Mouse (Mus musculus): ENCODE measurements at regions not wholly inside any gene's neighbourhood (a gene's known extent, or its start where the extent isn't known, plus 50 kb on each side); places are given as distances from the start of the nearest gene placed in this dataset.

DNA sequence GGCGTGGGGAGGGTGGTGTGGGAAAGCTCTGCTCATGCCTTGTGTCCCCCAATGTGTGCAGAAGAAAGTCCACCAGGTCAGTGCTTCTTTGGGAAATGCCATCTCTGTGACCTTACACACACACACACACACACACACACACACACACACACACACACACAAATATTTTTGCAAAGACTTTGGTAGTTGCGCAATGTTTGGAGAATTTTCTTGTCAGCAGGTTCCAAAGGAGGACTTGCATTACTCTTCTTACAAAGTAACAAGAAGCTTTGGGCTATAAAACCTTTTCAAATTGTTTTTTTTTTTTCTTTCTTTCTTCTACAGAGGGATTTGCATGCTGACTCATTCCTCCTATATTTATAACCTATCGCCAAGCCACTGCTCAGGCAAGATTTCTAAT is 59.1 kb upstream of the Npvf start:
- DNase-seq (ENCODE audit: low read depth): no peak

DNA sequence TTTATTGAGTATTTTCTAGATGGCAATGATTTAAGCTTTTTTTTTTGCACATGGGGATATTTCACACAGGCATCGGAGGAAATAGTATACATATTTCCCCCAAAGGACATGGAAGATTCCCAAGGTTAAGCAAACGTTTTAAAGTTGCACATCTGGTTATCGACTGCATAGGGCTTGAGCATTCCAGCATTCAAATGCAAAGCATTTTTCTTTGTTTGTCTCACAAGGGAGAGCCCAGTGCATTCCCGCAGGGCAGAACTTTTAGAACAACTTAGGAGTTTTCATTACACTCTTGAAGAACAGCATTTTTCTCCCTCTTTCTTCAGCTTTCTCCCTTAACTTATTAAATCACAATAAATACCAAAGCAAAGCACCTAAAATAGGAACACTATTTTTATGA is 64.4 kb upstream of the Npvf start:
- DNase-seq (ENCODE audit: low read depth): no peak

DNA sequence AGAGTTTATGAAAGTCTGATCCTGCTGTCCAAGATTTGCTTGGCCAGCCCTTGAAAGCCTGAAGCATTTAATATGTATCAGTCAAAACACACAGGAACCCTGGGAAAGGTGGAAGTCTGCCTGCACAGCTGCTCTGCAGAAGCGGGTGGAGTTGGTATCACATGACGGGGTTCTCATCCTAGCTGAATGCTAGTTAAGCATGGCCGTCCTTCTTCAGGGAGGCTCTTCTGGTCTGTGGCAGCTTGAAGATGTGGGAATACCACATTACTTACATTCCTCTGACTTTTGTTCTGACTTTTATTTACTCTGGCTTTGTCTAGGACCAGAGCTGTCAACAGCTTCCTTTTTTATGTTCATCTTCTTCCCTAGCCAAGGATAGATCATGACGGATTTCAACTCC is 66.1 kb upstream of the Npvf start:
- DNase-seq (ENCODE audit: low read depth): no peak

DNA sequence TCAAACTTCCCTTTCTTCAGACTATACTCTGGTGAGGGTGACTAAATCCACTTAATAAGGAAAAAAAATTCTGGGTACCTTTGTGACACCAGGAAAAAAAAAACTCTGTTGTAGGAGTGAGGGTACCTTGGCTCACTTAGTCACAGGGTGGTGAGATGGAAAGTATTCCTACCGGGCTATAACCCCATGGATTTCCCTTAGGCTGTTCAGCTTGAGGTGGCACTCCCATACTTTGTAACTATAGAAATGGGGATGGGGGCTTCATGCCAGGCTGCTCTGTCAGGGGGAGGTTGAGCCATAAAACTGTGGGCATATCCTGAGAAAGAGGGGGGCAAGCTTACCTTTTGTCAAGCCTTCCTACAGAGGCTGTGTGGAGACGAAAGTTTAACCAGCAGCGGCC is 71.4 kb upstream of the Npvf start:
- no peak for DNase-seq (ENCODE audit: low read depth)

DNA sequence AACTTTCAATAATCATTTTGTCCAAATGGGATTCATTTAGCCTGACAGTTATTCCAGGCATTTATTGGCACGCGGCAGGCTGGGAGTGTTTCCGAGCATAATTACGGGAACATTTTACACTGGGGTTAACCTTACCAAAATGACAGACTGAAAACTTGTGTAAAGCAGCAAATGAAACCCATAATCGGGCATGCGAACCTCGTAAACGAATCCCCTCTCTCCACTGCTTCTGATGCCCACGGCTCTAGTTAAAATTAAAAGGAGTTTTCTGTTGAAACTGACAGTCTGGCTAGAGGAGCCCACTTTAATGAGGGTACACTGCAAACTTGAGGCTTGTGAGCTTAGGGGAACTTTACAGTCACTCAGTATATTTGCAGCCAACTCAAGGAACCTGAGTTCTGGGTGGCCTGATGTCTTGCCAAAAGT is 71.9 kb upstream of the Npvf start:
- DNase-seq (ENCODE audit: low read depth): no peak

DNA sequence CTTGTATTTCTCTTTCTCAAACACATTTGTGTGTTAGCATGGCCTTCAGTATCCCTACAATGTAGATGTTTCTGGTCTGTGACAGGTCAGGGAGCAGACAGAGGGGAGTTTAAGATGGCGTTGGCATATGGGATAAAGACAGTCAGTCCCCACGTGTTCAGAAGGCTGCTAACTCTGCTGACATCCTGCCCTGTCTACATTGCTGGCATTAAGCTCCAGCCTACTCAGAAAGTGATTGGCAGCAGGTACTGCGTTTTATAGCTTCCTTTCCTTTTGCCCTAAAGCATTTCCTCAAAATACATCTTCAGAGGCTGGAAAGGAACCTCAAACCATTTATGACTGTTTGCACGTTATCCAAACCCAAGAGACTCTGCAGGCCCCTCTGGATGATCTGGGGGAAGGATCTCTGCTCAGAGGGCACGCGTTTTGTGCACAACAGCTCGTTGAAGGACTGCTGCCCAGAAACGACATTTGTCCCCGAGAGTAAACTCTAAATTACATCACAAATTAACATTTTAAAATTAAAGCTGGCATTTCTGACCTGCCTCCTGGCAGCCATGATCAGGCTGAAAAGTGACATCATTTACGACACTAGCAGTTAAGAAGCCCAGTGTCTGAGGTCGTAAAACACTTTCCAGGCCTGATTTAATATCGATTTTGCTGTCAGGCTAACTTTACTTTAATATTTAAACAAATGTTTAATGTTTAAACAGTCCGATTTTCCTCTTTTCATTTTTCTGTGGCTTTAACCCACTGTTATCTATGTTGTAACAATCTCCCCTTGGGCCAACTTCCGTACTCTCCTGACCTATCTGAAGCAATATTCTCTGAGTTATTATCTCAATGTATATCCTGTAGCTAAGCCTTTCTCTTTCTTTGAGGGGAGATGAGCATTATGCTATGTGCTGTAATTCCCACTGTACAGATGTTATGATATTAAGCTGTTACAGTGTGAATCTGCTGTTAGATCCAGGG is 76.8 kb upstream of the Npvf start:
- DNase-seq (ENCODE audit: low read depth): no peak

DNA sequence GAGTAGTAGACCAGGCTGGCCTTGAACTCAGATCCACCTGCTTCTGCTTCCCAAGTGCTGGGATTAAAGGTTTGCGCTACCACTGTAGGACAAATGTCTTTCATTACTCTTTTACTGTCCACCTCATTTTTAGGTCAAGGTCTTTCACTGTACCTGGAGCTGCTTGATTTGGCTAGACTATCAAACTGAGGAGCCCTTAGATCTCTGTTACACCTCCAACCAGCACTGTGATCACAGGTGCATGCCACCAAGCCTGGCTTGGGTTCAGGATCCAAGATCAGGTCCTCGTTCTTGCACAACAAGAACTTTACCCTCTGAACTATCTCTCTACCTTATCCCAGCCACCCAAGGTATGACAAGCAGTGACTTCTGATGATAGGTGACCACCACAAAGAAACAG is 80.5 kb upstream of the Npvf start:
- DNase-seq (ENCODE audit: low read depth): no peak

DNA sequence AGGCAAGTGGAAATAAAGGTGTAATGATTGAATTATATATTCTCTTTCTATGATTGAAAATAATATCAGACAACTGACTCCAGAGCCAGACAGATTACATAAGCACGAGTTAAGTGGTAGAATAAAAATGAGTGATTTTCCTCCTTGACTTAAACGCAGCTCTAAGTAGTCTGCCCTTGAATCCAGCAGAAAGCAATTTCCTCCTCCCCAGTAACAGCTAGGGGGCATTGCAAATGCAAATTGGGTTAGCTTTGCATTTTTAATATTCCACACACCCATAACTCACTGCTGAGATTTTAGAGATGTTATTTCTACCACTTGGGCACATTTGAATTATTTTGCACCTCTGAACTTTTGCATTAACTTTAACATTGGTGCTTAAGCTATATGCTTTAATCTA is 81.6 kb upstream of the Npvf start:
- DNase-seq (ENCODE audit: low read depth): no peak

DNA sequence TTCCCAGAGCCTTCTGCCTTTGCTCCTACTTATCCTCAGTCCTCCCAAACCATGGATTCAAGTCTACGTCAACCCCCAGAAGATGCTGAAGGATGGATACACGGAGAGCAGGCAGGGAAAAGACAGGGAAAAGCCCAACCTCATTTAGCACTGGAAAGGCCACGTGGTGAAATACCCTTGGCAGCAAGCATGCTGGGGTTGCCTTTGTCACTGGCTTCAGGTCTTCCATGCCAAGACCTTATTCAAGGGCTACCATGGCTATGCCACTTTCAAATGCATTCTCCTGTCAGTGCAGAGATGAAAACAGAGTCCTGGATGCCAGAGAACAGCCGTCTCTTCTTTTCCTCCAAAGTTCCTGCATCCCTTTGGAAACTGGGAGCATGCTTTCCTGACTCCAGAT is 87.8 kb upstream of the Npvf start:
- no peak for DNase-seq (ENCODE audit: low read depth)

DNA sequence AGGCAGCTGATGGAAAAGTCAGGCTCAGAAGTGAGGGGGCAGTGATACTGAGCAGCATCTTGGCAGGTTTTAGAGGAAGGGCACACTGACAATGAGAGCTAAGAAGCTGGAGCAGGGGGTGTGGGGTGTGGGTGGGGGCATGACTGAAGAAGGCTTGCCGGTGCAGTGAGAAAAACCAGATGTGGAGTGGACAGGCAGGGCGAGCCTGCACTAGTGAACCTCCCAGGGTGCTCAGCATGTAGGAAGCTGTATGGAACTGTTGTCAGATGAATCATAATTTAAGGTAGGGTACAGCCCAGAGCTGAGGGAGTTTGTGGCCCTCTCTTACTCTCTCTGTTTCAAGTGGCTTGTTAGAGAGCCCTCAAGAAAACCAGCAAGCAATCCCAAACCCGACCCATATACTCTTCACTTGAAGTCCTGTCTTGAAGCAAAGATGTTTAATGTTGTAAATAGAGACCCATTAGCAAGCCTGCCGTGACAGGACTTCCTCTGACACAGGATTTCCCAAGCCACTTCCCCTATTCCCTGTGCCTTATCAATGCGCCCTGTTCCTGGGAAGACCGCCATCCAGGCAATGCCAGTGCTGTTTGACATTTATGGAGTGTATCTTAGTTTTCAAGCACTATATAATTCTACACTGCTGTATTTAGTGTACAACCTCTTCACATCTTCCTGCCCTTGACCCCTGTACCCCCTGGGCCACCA is 90.4 kb upstream of the Npvf start:
- DNase-seq (ENCODE audit: low read depth): no peak

DNA sequence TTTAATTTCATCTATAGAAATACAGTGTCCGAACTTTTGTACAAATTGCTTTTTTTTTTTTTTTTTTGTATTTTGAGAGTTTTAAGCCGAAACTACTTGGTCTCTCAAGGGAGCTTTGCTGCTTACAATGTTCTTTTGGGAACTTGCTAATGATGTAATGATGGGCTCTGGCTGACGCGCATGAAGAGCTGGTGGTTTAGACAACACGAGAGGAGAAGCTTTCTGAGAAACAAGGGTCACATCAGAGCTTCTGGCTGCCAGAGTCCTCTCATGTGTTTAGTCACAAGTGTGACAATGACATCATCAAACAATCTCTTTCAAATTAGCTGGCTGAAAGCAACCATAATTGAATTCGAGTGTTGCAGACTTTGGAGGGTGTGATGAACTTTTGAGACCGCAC is 98.9 kb upstream of the Npvf start:
- DNase-seq (ENCODE audit: low read depth): no peak

DNA sequence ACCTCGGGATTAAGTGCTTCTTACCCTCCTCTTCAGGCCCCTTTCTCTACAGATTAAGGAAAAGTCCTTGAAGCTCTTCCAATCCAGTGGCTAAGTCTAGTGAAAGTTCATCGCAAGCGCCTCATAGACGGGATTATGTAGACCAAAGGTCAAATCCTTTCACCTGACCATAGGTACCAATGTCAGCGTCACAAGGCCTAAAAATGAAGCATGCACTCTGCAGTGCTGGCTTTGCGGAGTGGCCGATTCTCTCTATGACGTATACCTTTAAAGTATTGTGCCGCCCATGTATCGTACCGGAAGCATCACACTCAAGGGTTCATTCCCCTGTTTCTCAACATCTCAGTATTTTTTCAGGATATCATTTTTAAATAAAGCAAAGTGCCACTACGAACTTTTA is 100.5 kb upstream of the Npvf start:
- DNase-seq (ENCODE audit: low read depth): no peak

DNA sequence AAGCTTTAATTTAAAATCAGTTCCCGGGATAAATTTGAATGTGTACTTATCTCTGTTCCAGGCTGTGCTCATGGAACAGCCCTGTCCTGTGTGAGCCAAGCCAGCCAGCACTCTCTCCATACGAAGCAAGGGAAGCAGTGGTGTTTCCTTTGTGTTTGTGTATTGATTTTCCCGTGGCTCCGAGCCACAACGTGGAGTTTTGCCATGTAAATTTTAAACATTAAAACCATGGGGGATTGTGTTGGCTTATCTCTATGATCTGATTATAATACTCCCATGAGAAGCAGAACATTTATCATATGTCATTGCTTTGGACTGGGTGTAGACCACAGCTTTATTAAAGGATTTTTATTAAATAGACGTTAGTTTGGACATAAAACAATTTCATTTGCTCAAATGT is 106.1 kb upstream of the Npvf start:
- DNase-seq (ENCODE audit: low read depth): no peak

DNA sequence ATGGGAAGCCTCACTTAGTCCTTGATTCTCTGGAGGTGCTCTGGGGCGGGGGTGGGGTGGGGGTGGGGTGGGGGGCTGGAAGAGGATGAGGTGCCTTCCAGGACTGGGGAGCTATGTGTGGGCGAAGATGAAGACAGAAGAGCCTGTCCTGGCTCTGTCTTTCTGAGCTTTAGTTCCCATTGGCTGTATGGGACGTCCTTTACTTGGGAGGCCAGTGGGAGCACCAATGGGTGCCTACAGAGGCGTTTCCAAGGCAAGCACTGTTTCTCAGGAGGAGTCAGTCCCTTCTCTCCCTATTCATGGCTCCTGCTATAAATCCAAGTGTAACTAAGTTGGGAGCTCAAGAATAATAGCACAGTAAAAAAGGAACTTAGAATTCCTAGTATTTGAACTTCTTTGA is 108.9 kb upstream of the Npvf start:
- no peak for DNase-seq (ENCODE audit: low read depth)

DNA sequence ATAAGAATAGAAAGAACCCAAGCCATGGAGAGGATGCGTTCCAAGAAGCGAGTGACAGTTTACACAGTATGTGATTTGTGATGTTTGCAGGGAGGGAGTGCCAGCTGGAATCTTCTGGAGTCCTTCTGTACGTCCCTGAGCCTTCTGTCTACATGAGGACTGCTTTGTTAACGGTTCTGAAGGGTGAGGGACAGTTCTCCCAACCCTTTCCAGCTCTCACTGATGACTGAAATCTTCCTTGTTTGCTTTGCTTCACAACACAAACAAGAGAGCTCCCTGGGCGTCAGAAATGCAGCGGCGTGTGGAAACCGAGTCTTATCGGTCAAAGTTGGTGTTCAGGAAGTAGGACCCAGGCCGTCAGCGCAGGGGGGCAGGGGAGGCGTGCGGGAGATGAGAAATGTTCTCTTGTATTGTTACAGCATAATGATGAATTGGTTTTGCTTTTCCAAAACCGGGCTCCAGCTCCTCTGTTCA is 112.2 kb upstream of the Npvf start:
- DNase-seq (ENCODE audit: low read depth): no peak

DNA sequence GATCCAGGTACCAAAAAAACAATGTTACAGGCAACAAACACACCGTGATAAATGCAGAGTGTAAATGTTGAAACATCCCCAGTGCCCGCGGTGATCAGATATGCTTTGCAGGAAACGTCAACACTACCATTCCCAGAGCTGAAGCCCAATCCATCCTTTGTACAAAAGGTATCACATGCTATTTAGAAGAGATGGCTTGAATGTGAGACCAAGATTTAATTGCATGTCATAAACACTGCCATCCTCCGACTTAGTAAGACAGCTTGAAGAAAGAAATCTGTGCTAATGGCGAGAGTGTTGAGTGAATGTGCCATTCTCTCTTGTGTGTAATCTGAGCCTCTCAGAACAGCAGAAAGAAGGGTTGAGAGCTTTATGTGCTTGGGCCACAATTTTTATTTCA is 112.9 kb upstream of the Npvf start:
- no peak for DNase-seq (ENCODE audit: low read depth)

DNA sequence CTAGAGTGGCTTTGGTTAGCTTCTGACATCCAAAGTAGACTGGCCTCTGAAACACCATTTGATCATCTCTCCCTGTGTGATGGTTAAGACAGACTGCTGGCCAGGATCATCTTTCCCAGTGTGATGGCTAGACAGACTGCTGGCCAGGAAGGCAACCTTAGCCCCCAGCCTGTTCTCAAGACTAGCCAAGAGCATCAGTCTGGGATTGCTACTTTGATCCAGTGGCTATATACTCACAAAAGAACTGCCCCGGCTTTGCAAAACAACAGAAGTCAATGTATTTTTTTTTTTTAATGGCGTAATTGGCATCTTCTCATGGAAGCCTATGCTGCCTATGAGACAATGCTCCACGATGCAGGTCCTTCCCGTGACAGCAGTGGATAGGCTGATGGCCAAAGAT is 113.6 kb upstream of the Npvf start:
- no peak for DNase-seq (ENCODE audit: low read depth)

DNA sequence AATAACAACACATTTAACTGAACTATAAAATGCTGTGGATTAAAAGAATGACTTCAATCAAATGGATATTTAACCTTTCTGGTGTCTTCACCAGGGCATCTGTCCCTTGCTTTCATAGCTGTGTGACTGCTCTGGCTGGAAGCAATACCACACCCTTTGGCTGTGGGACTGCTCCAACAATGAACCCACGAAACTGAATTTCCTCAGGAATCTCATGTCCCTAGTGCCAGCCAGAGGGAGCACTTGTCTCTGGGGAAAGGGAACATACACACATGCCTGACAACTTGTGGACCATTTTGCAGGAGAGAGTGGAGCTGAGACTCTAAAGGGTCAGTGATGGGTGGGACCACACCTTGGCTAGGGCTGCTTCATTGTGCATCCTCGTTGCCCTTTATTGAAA is 114.9 kb upstream of the Npvf start:
- no peak for DNase-seq (ENCODE audit: low read depth)

DNA sequence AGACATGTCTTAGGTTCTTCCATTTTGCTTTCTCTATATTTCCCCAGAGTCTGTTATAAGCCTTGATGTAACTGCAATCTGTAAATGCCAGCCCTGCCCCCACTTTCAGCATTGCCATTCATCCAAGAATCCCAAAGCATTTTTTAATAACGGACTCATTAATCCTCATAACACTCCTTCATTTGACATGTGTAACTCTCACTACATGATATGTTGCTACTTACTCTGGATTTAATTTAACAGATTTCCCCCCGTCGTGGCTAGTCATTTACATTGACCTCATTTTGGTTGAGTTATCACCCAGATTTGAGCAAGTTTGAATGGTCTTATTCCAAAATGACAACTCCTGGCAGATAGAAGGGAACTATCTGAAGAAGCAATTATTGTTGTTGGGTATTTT is 116.2 kb upstream of the Npvf start:
- no peak for DNase-seq (ENCODE audit: low read depth)

DNA sequence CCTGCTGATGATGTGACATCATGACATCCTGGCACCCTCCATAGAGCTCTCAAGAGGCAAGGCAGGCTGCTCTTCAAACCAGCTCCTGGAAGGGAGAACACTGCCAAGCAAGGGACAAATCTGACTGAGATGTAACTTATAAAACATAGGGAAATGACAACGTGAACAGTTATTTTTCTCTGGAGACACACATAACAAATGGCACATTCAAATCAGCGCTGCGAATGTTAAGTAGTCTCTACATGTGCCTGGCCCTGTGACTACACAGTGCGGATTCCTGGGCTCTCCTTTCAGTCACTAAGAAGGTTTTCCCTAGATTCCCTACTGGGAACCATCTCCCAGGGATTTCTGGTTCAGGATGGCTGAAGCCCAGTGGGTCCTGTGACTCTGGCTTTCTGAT is 121.4 kb upstream of the Npvf start:
- DNase-seq (ENCODE audit: low read depth): no peak

DNA sequence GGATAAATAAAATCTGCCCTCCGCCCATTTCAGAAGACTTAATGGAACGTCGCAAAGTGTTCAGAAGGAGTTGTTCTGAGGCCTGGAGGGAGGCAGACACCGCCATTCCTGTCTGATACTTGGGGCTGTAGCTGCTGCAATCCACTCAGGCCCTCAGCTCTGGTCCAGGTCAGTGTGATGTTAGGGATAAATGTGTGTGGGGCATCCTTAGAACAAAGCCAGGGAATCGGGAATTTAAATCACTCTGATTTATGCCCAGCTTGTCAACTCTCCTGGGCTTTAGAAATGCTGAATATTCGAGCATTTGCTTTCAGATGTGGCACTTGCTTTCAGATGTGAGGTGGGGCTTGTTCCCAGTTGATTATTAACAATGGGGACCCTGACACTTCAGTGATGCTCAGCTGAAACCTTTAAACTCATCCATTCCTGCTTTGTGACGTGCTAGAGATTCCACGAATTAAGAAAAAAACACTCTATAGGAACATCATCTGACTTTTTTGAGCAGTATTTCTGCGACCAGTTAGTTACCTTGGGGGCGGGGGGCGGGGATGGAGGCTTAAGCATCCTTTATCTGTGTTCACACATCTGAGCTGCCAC is 122.1 kb upstream of the Npvf start:
- no peak for DNase-seq (ENCODE audit: low read depth)

DNA sequence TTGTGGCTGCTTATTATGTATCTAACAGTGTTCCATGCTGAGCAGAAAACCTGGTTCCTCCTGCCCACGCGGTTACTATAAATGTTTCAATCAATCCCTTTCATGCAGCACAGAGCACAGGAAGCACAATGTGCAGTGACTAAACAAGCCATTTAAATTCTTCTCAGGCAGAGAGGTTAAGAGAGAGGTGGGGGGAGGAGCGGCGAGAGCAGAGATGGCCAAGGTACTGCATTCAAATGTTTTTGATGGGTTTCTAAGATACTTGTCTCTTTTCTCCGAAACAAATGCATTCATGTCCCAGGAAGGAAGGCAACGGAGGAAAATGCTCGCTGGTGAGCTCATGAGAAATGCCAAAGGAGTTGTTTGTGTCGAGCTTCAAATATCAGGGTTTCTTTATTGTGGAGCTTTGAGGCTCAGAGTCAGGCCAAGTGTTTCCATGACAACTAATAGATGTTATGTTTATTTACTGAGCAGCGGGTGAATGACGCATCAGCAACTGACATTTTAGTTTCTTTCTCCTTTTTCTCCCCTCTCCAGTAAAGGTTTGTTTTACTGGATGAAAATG is 122.8 kb upstream of the Npvf start:
- no peak for DNase-seq (ENCODE audit: low read depth)

DNA sequence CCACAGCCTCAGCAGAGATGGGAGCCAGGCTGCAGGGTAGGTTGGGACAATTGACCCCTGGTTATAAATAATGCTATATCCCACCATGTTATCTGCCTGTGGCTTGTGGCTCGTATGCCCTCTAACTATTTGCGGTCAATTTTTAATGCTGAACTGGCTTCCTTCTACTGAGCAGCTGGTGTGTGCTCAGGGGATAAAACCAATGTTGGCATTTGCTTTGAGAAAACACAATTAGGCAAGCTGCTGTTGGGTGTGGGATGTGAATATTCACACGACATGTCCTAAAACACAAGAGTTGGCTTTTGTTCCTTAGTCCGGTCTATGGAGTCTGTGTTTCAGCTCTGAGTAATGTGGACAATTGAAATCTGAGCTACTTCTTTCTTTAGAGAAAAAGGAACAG is 123.6 kb upstream of the Npvf start:
- DNase-seq (ENCODE audit: low read depth): no peak
